Mouse (Mus musculus): ENCODE data around the gene Gm9918. TPM values are rescaled to one million over a fixed set of nuclear protein-coding genes. Genes with fewer than 3 reads are reported as not detected.
A peak's percentile ranks its signal among the peaks of the same experiment; 100 is the strongest.
"Not testable (repeated sequence)": the region's sequence is repeated elsewhere in the genome, so short reads cannot be mapped to it uniquely, and the experiment has no call there.

Gm9918 gene
- not detected for total RNA-seq (2021)
- long read RNA-seq, experiment 1 = 0 reads
- long read RNA-seq, experiment 2 = 0 reads

DNA sequence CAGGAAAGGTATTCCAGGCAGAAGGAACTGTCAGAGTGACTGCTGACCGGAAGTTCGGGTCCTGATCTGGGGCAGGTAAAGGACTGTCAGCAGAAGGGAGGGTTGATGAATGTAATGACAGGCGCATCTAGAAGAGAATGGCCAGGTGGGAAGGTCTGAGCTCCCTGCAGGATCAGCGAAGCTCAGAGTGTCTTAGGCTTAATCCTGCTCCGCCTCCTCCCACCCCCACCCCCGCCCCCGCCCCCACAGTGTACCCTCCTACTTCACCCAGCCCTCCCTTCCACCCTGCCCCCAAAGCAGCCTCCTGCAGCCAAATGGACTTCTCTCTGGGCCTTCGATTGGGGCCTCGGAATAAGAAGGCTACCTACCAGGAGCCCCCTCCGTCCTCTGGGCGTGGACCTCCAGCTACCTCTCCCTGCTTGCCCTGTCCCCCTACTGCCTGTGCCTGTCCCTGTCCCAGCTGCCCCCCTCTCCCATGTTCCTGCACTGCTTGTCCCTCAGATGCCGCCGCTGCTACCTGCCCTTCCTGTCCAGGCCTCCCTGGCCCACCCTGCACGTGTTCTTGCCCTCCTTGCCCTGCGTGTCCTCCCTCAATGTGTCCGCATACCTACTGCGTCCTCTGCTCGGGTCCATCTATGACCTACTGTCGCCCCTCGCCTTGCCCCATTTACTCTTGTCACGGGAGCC lies at the start of gene Gm9918:
Gene Gm9918 (plus strand): TSS at position 290 of the 687 bp plus-strand sequence.
- no peak for DNase-seq

DNA sequence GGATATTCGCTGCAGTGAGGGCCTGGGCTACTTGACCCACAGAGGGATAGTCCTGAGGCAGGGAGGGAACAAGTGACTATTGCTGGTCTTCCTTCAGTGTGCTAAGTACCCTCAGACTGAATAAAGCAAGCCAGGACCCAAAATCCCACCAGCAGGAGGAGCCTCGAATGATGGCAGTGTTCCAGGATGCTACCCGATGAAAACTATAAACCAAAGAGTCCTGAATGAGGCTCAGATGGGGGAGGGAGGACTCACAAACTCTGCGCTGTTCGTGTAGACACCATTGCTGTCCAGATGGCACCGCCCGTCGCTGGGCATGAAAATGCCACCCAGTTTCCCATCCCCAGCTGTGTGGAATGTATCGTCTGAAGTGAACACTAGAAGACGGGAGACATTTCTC lies 48.0 kb upstream of the Gm9918 start:
- DNase-seq = no peak

DNA sequence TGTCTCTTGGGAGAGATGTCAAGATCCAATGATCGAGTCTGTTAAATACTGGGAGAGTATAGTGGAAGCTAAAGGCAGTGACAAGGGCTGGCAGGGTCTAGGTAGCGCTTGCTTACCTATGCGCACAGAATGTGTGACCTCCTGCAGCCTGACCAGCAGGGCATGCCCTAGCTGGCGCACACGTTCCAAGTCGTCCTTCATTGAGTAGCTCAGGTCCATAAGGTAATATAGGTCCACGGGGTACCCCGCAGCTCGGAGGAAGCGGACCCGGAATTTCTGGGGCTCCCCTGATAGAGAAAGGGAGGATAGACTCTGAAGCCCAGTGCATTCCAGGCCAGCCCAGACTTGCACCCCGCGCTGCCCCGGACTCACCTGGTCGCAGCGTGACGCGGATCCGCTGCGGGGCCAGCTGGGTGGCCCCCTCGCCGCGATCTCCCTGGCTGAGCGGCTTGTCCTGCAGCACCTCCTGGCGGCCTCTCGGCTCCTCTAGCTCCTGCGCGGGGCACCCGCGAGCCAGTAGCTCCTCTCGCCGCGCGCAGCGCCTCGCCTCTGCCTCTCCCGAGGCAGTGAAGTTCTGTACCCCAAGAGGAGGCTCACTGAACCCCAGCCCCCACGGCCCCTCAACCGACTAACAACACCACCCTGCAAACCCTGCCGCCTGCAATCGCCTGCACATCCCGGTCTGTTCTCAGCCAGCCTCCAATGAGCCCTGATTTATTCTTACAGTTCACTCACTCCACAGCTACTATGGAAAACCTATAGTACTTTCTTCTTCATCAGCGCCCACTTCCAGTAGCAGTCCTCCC lies 46.0 kb upstream of the Gm9918 start:
- DNase-seq = peak; percentile 89

DNA sequence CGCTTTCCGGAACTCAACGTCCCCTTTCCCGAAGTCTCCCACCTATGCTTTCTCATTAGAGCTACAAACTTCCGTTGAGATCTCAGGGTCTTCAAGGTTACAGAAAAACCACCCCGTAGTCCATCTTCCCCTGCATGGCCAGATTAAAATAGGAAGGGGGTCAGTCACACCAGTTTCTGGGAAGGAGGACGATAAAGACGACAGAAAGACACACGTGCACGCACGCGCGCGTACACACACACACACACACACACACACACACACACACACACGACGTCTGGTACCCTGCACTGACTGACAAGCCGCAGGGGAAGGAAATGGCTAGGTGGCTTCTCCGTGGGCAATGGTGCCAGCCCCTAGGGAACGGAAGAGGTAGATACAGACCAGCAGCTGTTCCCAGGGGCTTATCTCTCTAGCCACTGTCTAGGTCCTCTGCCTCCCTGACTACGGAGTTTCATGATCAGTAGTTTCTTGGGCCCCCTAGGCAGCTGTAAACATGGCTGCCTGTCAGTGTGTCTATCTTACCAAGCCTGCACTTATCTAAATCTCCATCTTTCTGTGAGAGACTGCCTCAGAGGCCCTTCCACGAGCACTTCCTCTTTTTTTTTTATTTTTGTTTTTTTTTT lies 45.3 kb upstream of the Gm9918 start:
- no peak for DNase-seq

DNA sequence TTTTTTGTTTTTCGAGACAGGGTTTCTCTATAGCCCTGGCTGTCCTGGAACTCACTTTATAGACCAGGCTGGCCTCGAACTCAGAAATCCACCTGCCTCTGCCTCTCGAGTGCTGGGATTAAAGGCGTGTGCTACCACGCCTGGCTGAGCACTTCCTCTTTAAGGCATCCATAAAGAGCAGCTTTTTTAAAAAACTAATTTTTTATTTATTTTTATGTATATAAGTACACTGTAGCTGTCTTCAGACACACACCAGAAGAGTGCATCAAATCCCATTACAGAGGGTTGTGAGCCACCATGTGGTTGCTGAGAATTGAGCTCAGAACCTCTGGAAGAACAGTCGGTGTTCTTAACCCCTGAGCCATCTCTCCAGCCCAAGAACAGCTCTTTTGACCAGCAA lies 44.7 kb upstream of the Gm9918 start:
- not testable (repeated sequence) for DNase-seq

DNA sequence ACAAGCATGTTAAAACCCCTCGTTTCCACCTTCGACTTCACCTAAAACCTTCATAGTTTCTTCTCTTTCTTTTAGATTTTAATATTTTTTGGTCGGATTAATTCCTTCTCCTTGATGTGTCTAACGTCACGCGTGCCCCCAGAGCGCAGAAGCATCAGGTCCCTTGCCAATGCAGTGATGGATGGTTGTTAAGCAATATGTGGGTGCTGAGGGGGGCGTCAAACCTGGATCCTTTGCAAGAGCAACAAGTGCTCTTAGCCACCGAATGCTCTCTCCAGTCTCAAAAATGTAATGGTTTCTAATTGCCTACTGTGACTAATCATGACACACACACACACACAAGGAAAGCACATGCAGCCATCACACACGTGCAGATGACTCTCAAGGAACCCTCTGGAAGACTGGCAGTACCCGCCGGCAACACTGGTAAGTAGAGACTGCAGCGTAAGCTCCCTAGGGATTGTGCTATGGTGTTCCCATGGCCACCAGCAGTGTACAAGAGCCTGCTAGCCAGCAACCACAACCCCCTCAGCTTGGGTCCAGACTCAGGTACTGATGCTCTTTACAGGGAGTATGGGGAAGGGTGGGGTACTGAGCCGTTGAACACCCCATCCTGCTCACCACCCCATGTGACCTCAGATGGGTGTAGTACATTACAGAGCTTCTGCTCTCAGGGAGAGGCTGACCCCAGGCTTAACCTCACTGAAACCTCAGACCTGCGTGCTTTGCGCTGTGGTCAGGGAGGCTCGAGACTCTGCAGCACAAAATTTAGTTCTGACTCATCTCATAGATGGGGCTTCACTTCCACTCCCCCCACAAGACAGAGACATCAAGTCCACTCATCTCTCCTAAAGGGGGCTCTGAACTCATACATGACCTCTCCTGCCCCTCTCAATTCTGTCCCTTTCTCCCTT lies 39.7 kb upstream of the Gm9918 start:
- no peak for DNase-seq

DNA sequence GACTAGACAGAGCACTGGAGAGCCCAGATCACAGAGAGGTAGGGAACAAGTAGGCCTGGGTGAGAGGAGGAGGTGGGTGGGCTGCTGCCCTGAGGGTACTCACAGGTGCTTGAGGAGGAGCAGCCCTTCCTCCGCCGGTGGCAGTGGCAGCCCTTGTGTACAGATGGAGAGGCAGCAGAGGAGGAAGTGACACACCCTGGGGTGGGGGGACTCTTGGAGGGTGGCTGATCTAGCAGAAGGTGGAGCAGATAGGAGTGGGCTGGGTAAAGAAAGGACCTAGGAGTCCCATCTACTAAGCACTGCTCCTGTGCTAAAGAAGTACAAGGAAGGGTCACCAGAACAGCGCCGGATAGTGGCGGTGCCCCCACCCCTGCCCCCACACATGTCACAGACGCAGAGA lies 38.6 kb upstream of the Gm9918 start, which contains the start of gene Itgb7:
Gene Itgb7 (minus strand): TSS at position 197 of the 400 bp plus-strand sequence.
- DNase-seq = no peak

DNA sequence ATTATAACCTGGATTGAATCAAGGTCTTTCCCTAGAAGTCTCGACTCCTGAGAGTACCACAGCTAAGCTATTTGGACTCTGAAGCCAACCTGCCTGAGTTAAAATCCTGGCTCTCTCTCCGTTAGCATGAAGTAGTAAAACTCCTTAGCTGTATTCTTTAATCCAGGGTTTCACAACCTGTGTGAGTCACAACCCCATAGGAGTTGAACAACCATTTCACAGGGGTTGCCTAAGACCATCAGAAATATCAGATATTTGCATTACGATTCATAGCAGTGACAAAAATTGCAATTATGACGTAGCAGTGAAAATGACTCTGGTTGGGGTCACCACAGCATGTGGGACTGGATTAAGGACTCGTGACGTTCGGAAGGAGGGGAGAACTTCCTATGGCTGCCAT lies 37.6 kb upstream of the Gm9918 start:
- no peak for DNase-seq

DNA sequence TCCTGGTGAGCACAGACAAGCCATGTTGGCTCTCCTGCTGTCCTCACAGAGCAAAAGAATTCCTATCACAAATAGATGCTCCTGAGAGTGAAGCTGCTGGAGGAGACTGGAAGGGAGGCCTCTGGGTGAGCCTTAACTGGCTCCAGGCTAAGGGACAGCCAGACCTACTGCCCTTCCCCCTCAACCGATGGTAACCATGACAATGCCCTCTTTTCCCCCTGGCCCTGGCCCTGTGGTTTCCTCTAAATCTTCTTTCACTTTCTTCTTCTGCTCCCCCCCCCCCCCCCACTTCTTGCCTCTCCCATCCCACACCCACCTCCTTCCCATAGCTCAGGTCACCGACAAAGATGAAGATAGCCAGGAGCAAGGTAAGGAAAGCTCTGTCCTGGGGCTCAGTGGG lies 36.5 kb upstream of the Gm9918 start:
- no peak for DNase-seq

DNA sequence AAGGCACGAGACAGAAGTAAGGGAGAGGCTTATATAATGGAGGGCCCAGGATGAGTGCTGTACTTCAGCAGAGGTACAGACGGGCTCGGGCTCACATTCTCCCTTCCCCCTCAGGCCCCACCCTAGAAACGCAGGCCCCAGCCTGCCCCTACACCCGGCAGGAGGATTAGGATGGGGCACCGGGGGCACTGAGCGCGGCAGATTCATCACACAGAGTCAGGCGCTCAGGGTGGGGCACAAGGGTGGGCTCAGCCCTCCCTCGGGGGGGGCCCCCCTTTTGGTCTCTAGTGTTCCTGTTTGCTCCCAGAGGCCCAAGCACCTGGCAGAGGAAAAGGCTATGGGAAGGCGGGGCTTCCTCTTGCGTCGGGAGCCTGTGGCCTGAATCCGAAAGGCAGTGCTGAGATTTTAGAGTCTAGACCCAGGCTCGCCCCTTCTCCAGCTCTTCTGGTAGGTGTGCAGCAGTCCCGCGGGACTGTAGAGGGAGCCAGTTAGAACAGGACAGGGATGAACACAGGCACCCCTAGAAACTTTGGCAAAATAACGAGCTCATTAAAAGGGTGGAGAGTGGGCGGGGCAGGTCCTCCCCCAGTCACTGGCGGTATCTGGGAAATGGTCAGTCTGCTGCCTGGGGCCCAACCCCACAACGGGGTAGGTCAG lies 34.9 kb upstream of the Gm9918 start:
- DNase-seq = no peak

DNA sequence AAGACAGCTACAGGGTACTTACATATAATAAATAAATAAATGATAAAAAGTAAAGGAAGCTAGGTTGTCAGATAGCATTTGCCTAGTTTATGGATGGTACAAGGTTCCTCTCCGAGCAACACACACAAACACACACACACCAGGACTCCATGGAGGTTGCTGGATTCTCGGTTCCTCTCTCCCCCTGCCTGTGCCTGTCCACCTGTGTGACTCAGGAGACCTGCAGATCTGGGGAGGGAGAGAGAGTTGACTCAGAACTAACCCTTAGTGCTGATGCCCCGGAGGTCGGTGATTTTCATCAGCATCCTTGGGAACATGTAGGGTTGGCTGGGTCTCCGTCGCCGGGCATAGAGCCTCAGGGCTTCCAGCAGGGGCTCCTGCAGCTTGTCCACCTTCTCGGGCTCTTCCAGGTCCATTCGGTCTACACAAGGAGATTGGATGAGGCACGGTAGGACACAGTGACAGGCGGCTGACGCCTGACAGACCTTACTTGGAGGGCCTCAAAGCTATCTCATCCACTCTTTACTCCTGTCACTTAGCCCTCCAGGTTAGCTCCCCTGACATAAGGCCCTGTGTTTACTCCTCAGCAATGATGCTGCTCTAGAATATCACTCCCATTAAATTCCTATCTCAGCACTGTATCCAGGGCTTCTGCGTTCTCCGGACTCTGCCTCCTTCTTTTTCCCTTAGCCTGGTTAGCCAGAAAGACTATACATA lies 31.7 kb upstream of the Gm9918 start:
- DNase-seq = no peak

DNA sequence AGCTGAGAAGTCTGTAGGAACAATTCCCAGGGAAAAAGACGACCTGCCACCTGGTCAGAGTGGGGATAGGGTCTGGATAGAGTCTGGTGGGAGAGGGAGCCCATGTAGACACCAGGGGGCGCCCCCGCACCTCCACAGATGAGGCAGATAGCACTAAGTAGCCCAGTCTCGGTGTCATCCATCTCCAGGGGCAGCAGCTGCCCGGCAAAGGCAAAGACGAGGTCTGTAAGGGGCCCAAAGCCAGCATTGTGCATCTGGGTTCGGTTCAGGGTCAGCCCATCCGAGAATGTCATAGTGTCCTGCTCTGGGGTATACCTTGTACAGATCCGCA lies 31.1 kb upstream of the Gm9918 start:
- peak; percentile 89 for DNase-seq

DNA sequence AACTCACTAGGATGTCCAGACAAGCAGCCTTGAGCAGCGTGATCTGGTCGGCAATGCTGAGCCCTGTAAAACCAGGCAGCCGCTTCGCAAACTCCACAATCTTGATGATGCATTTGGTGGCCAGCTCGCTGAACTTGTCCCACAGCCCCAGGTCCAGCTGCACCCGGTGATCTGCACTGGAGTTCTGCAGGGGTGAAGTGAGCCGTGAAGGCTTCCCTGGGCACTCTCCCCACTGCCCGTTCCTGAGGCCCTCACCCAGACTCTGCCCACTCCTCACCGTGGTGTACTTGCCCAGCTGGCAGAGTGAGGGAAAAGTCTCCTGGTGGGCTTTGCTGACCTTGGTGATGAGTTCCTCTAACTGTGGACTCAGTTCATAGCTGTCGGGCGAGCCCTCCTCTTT lies 30.5 kb upstream of the Gm9918 start:
- DNase-seq = no peak

DNA sequence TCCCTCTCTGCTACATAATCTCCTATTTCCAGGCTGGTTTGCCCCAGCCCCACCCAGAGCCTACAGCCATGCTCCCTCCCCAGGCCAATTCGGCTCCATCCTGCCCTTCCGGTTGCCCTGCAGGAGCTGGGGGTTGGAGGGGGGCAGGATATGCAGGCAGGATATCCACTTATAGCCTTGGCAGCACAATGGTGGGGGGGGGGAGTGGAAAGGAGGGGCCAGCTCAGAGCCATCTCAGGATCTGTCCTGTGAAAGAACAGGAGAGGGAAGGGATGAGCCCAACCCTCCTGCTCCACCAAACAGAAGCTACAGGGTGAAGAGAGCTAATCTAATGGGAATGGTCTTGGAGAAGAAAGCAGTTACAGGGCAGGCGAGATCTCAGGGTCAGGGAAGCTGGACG lies 29.8 kb upstream of the Gm9918 start:
- DNase-seq = peak; percentile 54

DNA sequence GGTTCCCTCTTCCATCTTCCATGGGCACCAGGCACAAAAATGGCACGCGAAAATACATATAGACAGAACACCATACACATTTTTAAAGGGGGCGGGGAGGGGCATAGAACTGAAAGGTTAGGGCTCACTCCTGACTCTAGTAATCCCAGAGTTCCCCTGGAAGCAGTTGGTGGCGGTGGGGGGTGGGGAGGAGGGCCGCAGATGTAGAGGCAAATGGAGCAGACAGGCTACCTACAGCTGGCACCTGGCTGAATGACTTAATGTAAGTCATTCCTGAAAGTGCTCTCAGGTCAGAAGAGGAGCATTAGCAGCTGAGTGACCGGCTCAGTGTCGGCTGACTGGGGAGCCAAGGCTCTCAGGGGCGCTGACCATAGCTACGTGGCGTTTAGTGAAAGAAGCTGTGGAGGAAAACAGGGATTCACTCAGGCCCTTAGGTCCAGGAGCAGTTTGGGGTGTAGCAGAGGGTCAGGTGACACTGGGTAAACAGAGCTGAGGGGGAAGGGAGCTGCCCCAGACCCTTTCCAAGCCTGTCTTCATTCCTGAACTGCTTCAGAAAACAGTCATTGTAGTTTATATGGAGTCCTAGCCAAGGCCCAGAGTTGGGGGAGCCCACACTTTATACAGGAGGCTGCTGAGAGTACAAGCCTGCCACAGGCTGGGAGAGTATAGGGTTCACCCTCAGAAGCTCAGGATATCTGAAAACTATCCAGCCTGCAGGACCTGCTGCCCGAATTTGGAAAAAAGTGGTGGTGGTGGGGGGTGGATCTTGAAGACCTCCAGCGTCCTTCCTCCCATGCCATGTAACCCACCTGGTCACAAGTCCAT lies 27.7 kb upstream of the Gm9918 start:
- DNase-seq = no peak

DNA sequence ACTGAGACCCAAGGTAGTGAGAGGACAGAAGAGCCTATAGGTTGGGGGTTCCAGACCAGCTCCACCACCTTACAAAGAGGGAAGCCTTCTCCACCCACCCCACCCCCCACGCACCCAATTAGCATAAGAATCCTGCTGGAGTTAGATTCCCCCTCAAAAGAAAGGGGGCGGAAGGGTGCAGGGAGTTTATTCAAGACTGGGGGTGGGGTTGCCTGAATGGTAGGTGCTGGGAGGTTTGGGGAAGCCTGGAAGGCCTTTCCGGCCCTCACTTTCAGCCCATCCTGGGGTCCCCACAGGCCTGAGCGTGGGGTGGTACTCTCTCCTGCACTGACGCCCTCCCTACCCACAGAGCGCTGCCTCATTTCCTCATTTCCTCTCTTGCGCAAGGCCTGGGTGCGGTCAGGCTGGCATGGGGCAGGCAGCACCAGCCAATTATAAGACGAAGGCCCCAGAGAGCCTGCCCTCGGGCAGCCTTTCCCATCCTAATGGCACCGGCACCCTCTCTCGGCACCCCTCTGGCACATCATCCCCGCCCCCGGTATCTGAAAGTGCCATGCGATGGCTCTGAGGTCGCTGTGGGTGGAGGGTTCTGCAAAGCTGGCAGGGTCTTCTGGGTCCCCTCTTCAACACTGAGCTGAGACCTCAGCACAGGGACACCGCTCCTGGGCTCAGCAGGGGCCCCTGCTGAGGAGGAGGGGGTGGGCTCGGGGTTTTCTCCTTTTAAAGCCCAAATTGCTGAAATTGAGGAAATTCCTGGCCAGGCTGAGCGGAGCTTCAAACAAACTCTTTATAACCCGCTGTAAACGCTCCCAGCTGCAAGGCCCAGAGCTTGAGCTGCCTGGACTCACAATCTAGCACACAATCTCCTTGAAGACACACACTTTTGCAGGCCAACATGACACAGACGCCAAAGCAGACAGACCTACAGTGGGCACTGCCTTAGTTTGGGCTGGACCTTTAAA lies 26.9 kb upstream of the Gm9918 start:
- peak; percentile 79 for DNase-seq

DNA sequence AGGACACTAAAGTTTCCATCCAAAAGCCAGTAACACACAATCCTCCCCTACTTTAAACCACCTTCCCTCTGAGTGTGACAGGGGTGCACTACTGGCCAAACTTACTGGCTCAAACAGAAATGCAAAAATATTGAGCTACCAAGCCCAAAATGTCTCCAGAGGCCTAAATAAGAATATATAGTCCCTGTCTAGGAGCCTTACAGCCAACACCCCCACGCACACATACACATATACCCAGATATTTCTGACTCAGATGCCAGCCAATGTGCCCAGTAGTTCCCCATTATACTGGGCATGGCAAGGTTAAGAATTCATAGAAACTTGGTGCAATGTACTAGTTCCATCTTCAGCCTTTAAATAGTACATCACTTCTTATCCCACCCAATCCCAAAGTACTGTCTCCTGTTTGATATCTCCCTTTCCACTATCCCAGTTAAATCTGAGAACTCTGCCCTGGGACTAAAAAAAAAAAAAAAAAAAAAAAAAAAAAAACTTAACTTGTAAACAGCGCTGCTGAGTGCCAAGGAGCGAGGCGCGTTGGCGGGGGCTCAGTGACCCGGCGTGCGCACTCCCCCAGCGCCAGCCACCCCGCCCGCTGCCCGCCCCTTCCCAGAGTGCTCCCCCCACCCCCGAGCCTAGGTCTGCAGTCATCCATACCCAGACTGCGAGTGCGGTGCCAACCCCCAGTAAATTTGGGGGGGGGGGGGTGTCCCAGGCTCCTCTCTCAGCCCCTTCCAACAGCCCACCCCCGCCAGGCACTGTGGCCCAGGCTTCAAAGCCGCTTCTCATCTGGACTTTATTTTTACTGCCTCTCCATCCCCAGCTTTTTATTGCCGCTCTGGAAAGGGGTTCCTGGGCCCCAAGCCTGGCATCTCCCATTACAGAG lies 25.8 kb upstream of the Gm9918 start:
- no peak for DNase-seq

DNA sequence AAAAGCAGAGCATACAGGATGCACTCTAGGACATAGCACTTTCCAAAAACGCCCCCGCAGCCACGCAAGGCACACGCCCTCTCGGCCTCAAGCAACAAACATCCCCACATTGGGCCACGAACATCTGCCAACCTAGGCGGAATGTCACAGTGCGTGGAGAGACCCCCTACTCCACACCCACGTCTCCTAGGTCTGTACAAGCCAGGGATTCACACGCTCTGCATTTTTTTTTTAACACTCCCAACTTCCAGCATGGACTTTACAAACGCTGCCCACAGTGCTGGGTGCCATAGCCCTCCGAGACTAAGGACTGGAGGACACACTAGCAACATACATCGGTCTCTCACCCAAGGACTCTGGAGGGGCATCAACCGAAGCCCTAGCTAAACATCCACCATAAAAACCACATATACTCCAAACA lies 24.9 kb upstream of the Gm9918 start:
- DNase-seq = no peak
